Mouse (Mus musculus): ENCODE measurements around the gene Trem2. TPM values are rescaled to one million over a fixed set of nuclear protein-coding genes. Genes with fewer than 3 reads are reported as not detected.
"Not testable (repeated sequence)": the region's sequence is repeated elsewhere in the genome, so short reads cannot be mapped to it uniquely, and the experiment has no call there.

The Trem2 gene
- total RNA-seq, 2 experiments from 2014 or later: 1.5 to 2.2 TPM

- intact Hi-C loops (cut with DNase I): no loop called here
Measured at GRCm38 (mm10) chr17:48346834-48347233, 633 bp downstream of the Trem2 start.

GRCm38 (mm10) chr17:48347287-48347686 lies 1.1 kb downstream of the Trem2 start:
- intact Hi-C loops (cut with DNase I): no loop called here
- DNase-seq: no peak

More at GRCm38 (mm10) chr17:48346834-48347233, 633 bp downstream of the Trem2 start:
- no peak for DNase-seq

GRCm38 (mm10) chr17:48350681-48351193 lies 4.5 kb downstream of the Trem2 start:
- intact Hi-C loops (cut with DNase I): no loop called here
- no peak for DNase-seq

- DNase-seq; intact Hi-C loops (cut with DNase I): not testable (repeated sequence)
Measured at GRCm38 (mm10) chr17:48352976-48353375, 6.8 kb downstream of the Trem2 start.

GRCm38 (mm10) chr17:48355822-48356221 lies 9.6 kb downstream of the Trem2 start:
- DNase-seq: no peak
- intact Hi-C loops (cut with DNase I): no loop called here

GRCm38 (mm10) chr17:48357892-48358291 lies 11.7 kb downstream of the Trem2 start:
- DNase-seq: no peak

GRCm38 (mm10) chr17:48359616-48360015 lies 13.4 kb downstream of the Trem2 start, which contains the start of gene Treml1:
Gene Treml1 (plus strand): TSS chr17:48359916.
- no peak for DNase-seq
- intact Hi-C loops (cut with DNase I): no loop called here

More at GRCm38 (mm10) chr17:48357892-48358291, 11.7 kb downstream of the Trem2 start:
- intact Hi-C loops (cut with DNase I): no loop called here

GRCm38 (mm10) chr17:48360462-48360861 lies 14.3 kb downstream of the Trem2 start:
- intact Hi-C loops (cut with DNase I): no loop called here
- DNase-seq: no peak

GRCm38 (mm10) chr17:48362346-48362745 lies 16.1 kb downstream of the Trem2 start:
- DNase-seq: no peak
- intact Hi-C loops (cut with DNase I): no loop called here

- DNase-seq: peak; percentile 39 to 66
- intact Hi-C loops (cut with DNase I): no loop called here
Measured at GRCm38 (mm10) chr17:48362966-48363365, 16.8 kb downstream of the Trem2 start.

GRCm38 (mm10) chr17:48363421-48363965 lies 17.3 kb downstream of the Trem2 start:
- intact Hi-C loops (cut with DNase I): no loop called here
- DNase-seq: no peak

- no peak for DNase-seq
- intact Hi-C loops (cut with DNase I): no loop called here
Measured at GRCm38 (mm10) chr17:48365511-48366155, 19.4 kb downstream of the Trem2 start.

GRCm38 (mm10) chr17:48366806-48367205 lies 20.6 kb downstream of the Trem2 start:
- intact Hi-C loops (cut with DNase I): no loop called here
- no peak for DNase-seq

- intact Hi-C loops (cut with DNase I): no loop called here
- DNase-seq: no peak
Measured at GRCm38 (mm10) chr17:48371621-48372020, 25.4 kb downstream of the Trem2 start.

GRCm38 (mm10) chr17:48372987-48373386 lies 26.8 kb downstream of the Trem2 start:
- intact Hi-C loops (cut with DNase I): no loop called here
- DNase-seq: no peak

GRCm38 (mm10) chr17:48376102-48376501 lies 29.9 kb downstream of the Trem2 start:
- intact Hi-C loops (cut with DNase I): no loop called here

GRCm38 (mm10) chr17:48379050-48379449 lies 32.8 kb downstream of the Trem2 start:
- DNase-seq: no peak
- intact Hi-C loops (cut with DNase I): no loop called here

More at GRCm38 (mm10) chr17:48376102-48376501, 29.9 kb downstream of the Trem2 start:
- DNase-seq: no peak

- DNase-seq: no peak
Measured at GRCm38 (mm10) chr17:48385786-48386461, 39.7 kb downstream of the Trem2 start.

GRCm38 (mm10) chr17:48388666-48389065 lies 42.5 kb downstream of the Trem2 start:
- DNase-seq: no peak
- intact Hi-C loops (cut with DNase I): no loop called here

More at GRCm38 (mm10) chr17:48385786-48386461, 39.7 kb downstream of the Trem2 start:
- intact Hi-C loops (cut with DNase I): no loop called here

- intact Hi-C loops (cut with DNase I): no loop called here
- DNase-seq: no peak
Measured at GRCm38 (mm10) chr17:48389442-48389841, 43.2 kb downstream of the Trem2 start.

- intact Hi-C loops (cut with DNase I): no loop called here
- no peak for DNase-seq
Measured at GRCm38 (mm10) chr17:48391446-48391845, 45.2 kb downstream of the Trem2 start.

All from heart, postnatal 36 days (tissue).